Mouse (Mus musculus) lung, adult 2 months (tissue): Measurements from ENCODE around the gene Tex22.

Experiments
- CTCF ChIP-seq: fragments of 200-500 bp; IDR thresholded peaks from 2 replicates; pipeline ENCODE4 v1.5.1; 2011; ENCODE audit warnings: mild to moderate bottlenecking, low read length, control low read depth; ENCODE audit not compliant: insufficient read depth
- POLR2A ChIP-seq: fragments of 200-500 bp; IDR thresholded peaks from 2 replicates; pipeline ENCODE4 v1.6.1; 2011; ENCODE audit warnings: low read depth, mild to moderate bottlenecking, control low read depth, low read length, borderline replicate concordance; ENCODE audit errors: extremely low read depth

- TF ChIP-seq POLR2A (no peak), CTCF (peak; percentile 72)
These were observed 28.2 kb downstream of the Tex22 start for GRCm38 (mm10) chr12:113102461-113102860.
